Mouse (Mus musculus) kidney, postnatal 4 days (tissue): Measurements from ENCODE around the gene Zdhhc6.

ENCODE experiments used
- DNase-seq, 2 experiments: peaks; one replicate each; pipeline ENCODE4 v3.0.0; 2021; ENCODE audit warnings: mixed read lengths in 2 of 2

The Zdhhc6 gene

GRCm38 (mm10) chr19:55299378-55299777 lies 16.5 kb downstream of the Zdhhc6 start:
- no peak for DNase-seq

GRCm38 (mm10) chr19:55297961-55298360 lies 17.9 kb downstream of the Zdhhc6 start:
- no peak for DNase-seq

DNA sequence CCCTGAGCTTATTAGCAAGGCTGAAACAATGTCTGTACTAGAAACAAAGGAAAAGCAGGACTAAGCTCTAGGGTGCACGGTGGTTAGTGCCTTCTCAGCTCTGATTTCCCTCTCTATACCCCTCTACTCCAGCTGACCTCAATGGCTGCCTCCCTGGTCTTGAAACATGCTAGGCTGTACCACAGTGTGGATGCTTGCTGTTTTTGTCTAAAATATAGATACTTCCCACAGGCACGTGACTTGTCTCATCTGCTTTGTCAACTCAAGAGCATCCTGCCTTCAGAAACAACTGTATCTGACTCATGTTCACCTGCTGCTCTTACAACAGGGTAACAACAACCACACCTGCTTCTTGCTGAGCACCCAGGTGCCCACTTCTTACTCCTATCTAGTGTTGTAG lies 18.3 kb downstream of the Zdhhc6 start:
- no peak for DNase-seq

DNA sequence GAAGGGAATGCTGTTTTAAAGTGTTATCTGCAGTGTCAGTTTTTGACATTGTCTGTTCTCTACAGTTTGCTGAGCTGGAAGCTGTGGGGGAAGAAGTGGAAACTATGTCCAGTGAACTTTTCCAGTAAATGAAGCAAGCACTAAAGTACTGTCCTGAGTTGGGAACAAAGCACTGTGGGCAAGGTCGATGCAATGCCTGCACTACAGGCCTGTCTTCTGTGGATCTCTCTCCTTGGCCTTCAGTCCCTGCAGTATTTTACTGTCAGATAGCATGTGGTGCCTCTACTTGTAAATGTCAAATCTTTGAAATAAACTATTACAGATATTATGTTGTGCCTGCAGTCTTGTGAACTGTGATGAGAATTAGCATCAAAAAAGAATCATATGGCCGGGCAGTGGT lies 19.5 kb downstream of the Zdhhc6 start:
- DNase-seq: no peak

- DNase-seq: no peak
Observed at GRCm38 (mm10) chr19:55295556-55295955, 20.3 kb downstream of the Zdhhc6 start.

DNA sequence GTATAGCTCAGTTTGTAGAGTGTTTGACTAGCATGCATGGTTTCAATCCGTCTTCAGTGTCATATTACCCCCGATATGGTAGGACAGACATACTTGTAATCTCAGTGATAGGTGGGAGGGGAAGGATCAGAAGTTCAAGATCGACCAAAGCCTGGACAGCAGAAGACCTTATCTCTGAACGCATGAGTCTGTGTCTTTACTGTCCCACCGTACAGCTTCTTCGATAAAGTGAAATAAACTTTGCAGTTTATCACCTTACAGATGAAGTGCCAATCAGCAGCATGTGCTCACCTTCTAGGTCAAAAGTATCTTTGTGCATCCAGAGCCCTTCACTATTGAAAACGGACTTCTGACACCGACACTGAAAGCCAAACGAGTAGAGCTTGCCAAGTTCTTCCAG lies 20.8 kb downstream of the Zdhhc6 start:
- no peak for DNase-seq

GRCm38 (mm10) chr19:55293175-55293574 lies 22.7 kb downstream of the Zdhhc6 start:
- no peak for DNase-seq

- no peak for DNase-seq
Observed at GRCm38 (mm10) chr19:55292210-55292850, 23.5 kb downstream of the Zdhhc6 start.

DNA sequence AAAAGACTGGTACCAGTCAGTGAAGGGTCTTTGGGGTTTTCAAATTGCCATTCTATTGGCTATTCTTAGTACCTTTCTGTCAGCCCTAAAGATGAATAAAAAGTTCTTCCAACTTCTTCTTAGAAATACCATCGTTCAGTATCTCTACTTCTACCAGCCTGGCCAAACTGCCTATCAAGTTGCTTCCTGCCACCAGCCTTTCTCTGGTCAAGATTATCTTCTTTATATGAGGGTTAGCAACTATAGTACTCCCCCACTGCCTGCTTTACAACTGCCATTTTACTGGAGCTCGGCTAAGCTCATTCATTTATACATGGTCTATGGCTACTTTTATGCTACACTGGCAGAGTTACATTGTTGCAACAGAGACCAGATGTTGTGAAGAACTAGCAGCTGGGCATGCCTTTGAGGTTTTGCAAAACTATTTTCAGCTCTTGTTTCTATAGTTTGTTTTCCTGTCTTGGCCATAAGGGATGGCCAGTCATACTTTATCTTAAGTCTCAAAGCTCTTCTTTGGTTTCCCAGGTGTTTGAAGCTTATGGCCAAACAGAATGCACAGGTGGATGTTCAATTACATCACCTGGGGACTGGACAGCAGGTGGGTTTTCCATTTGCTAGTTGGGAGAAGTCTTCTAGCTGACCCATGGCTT lies 25.1 kb downstream of the Zdhhc6 start:
- no peak for DNase-seq

- no peak for DNase-seq
Observed at GRCm38 (mm10) chr19:55288974-55289373, 26.9 kb downstream of the Zdhhc6 start.

DNA sequence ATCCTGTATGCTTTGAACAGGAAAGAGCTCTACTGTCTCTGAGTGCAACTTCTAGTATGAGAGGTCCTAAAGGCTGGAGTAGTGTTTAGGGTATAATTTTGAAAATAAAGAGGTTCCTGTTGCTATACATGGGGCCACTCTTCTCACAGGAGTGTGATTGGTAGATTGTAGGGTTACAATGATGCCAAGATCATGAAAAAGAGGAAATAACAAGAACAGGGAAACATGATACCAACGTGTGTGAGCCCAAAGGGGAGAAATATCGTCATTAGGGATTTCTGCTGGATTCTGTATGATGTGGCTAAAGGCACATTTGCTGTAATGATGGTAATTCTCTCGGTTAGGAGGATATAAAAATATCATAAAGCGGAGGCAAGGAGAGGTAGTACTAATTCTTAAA lies 29.8 kb downstream of the Zdhhc6 start:
- no peak for DNase-seq

- DNase-seq: no peak
Observed at GRCm38 (mm10) chr19:55284093-55284492, 31.7 kb downstream of the Zdhhc6 start.

DNA sequence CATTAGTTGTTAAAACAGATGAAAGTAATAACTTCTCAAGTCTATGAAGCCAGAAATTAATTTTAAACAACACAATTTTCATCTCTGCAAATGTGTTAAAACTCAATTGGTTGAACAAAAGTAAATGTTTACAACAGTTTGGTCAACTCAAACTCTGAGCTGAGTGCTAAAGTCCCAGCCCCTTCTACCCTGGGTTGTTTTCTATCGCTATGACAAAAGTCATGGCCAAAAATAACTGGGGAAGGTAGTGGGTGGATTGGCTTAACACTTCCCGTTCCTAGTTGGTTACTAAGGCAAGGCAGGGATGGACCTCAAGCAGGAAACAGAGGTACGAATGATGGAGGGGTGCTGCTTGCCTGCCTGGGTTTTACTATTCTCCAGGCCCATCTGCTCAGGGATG lies 39.1 kb downstream of the Zdhhc6 start:
- DNase-seq: no peak

DNA sequence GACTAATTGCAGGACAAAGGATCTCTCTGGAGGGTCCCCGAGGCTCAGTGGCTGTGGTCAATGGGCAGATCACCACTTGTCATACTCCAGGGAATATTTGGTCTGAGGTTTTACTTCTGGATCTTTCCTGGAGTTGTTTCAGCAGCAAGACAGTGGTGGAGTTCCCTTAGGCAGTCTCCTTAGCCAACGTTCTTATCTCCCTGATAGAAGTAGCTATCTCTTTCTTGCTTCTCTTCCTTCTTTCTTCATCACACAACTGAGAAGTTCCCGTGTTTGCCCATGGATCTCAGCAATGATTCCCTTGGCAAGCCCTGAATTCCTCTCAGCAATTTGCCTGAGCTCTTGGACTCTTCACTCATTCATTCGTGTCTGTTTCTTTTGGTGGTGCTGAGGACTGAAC lies 39.7 kb downstream of the Zdhhc6 start:
- DNase-seq: no peak

DNA sequence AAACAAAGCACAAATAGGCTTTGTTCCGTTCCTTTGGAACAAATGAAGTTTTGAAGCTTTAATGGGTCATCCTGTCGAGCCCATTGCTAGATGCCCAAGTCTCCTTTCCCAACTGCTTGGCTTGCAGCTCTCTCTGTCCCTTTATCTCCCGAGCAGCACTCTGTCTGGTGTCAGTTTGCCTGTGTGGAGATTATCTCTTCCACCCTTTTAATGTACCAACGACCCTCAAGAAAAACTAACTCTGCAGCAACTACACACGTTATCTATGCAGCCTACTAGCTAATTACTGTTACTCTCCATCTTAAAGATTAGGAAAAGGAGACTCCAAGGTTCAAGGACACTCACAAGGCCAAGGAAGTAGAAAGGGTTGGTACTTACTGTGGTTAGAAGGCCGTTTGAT lies 42.5 kb downstream of the Zdhhc6 start:
- no peak for DNase-seq

GRCm38 (mm10) chr19:55271448-55271847 lies 44.4 kb downstream of the Zdhhc6 start:
- peak in 1 of 2 experiments; percentile 27 for DNase-seq

- DNase-seq: peak; percentile 20 to 43
Observed at GRCm38 (mm10) chr19:55269051-55269450, 46.8 kb downstream of the Zdhhc6 start.

DNA sequence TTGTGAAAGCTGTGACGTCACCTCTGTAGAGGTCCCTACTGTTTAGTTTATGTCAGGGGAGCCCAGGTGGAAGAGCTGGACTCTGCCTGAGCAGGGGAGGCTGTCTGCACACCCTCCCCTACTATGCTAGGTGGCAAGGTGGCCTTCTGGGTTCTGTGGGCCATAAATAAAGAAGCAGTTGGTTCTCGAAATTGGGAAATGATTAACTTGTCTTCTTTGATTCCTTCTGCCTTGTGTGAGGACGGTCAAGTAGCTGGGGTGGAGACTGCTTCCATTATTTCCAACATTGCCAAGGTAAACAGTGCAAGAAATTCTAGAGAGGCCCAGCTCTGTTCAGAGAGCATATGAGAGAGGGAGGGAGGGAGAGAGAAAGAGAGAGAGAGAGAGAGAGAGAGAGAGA lies 47.7 kb downstream of the Zdhhc6 start:
- peak in 1 of 2 experiments; percentile 31 for DNase-seq

- DNase-seq: peak in 1 of 2 experiments; percentile 29
Observed at GRCm38 (mm10) chr19:55266786-55267185, 49.0 kb downstream of the Zdhhc6 start.

DNA sequence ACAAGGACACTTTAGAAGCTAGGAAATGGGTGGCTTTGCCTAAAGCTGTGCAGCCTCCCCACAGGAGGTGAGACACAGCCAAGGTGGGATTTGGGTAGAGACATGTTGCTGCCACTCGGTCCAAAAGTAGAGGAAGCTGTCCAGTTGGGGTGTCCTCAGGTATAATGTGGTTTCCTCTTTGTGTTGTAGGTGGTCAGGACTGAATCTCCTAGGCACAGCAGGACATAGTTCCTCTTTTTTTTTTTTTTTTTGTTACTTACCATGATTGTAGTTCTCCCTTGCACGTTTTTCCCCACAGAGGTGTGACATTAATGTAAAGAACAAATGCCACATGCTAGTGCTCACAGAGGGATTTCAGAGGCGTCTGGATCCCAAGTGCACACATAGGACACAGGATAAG lies 50.6 kb downstream of the Zdhhc6 start:
- no peak for DNase-seq

DNA sequence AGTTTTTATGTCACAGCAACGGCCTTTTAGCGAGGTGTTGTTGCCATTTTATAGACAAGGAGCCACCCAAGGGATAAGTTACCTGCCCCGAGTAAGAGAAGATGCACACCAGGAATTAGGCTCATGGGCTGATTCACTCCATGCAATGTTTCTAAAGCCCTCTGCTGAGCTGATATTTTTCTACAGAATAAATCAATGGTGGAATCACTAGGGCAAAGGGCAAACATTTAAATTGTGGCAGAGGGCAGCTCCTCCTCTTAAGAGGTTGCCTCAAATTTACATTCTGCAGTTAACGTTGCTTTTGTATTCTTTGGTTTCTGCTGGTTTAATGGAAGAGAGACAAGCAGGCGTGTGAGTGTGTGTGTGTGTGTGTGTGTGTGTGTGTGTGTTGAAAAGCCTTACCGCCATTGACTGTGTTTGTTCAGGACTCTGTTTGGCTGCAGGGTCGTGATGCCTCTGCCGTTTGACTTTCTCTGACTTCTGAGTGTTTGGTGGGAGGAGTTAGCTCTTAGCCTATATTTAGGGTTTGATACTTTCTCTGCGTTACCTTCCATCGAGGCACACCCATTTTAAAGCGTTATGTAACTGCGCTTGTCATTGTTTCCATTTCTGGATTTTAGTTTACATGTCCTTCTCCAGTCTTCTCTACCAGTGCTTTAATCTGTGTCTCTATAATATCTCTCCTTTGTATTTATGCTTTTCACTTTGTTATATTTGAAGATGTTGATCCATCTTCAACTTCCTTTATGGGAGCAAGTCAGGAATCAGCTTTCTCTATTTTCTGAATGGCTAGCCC lies 55.2 kb downstream of the Zdhhc6 start:
- DNase-seq: no peak

DNA sequence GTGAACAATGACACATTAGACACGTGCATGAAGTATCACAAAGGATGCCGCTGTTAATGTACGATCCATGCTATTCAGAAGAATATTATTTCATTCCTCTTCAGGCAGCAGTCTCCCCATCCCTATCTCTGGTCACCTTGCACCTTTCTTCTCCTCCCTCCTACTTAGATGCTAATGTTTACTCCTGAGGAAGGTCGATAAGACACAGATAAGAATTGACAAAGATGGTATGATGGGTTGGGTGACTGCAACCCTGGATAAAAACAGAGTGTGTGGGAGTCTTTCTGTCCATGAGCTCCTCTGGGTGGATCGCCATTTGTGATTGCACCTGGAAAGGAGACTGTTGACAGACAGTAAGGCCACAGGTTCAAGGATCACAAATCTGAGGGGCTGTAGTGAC lies 57.3 kb downstream of the Zdhhc6 start:
- no peak for DNase-seq

DNA sequence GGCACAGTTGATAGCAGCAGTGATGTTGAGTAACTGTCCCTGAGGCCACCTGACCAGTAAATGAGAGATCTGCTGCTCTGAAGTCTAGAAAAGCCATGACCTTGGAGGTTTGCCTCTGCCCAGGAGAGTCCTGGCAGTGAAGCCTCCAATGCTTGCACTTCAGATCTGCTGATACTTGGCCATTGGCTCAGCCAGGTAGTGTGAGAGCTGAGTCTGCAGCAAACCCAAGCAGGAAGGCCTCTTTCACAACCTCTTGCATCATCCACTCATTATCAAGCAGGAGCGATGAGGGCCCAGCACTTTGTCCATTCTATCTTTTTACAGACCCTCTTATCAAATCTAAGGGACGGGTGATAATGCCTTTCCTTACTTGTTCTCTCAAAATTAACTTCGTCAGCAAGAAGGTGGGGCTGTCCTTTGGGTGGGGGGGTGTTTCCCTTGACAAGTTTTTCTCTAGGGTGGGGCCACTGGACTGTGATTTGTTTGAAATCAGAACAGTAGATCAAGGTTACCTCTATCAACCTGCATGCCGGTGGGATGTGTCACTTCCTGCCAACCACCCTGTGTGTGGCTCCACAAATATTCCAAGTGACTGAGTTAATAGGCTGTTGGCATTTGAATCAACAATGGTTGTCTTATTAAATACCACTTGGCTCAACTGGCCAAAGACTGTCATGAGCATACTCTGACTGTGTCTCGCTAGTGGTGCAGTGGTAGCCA lies 58.0 kb downstream of the Zdhhc6 start:
- DNase-seq: no peak
